Mouse (Mus musculus) lung, embryonic 14.5 days (tissue): ENCODE results near the gene Akap2. TPM values are rescaled to one million over a fixed set of nuclear protein-coding genes. Genes with fewer than 3 reads are reported as not detected.

Source experiments
- ATAC-seq: fragments of 200-750 bp; cut with Nextera tagmentation; 2 replicates; pipeline ENCODE4 v1.8.0; 2017; ENCODE audit warnings: mild to moderate bottlenecking, moderate TSS enrichment, moderate library complexity; ENCODE audit not compliant: insufficient read depth
- DNase-seq: peaks from one replicate; pipeline ENCODE4 v3.0.0-alpha.2; 2015
- H3K27ac ChIP-seq: fragments of 300-500 bp; sonication (generic); 2 replicates; pipeline ENCODE4 v1.5.1; 2014; ENCODE audit warnings: low read depth, mild to moderate bottlenecking, moderate library complexity
- H3K27me3 ChIP-seq: fragments of 300-500 bp; sonication (generic); 2 replicates; pipeline ENCODE4 v1.6.1; 2014; ENCODE audit warnings: low read length, control low read depth; ENCODE audit not compliant: insufficient read depth
- H3K36me3 ChIP-seq: fragments of 300-500 bp; sonication (generic); 2 replicates; pipeline ENCODE4 v1.6.1; 2014; ENCODE audit warnings: control low read depth; ENCODE audit not compliant: insufficient read depth
- H3K4me1 ChIP-seq: fragments of 300-500 bp; sonication (generic); 2 replicates; pipeline ENCODE4 v1.6.1; 2014; ENCODE audit warnings: antibody characterized with exemption, control low read depth; ENCODE audit not compliant: insufficient read depth
- H3K4me2 ChIP-seq: fragments of 300-500 bp; sonication (generic); 2 replicates; pipeline ENCODE4 v1.6.1; 2014; ENCODE audit warnings: mild to moderate bottlenecking
- H3K4me3 ChIP-seq: fragments of 300-500 bp; sonication (generic); 2 replicates; pipeline ENCODE4 v1.5.1; 2014; ENCODE audit warnings: low read depth, low read length
- H3K9ac ChIP-seq: fragments of 300-500 bp; sonication (generic); 2 replicates; pipeline ENCODE4 v1.6.1; 2014
- H3K9me3 ChIP-seq: fragments of 300-500 bp; sonication (generic); 2 replicates; pipeline ENCODE4 v1.6.1; 2016; ENCODE audit warnings: low read depth, low read length, control low read depth
- CTCF ChIP-seq: IDR thresholded peaks from 2 replicates; pipeline ENCODE4 v1.5.1; 2016; ENCODE audit warnings: antibody characterized with exemption, low read depth
- WGBS: fragments of 180-500 bp; shearing (Covaris S2); extraction: QIAGEN DNeasy Blood & Tissue Kit; methylation state at CpG from one replicate; pipeline ENCODE4 v1.1.7; 2014; 5-methylcytosine and 5-hydroxymethylcytosine counted together
- polyA plus RNA-seq: library from polyadenylated mRNA; unstranded; fragments of >200 nt; fragmentation: Nextera tagmentation; extraction: Ambion mirVana; gene quantifications from 2 replicates; pipeline ENCODE4 v1.2.1, GENCODE M21; 2014

Akap2 gene
- polyA plus RNA-seq, 1 experiment from 2014 or later, result 51.9 TPM

GRCm38 (mm10) chr4:57922171-57922570 lies 204.7 kb downstream of the Akap2 start:
- no peak overlapping the region for H3K9ac ChIP-seq
- no peaks in the 10 kb centered on the region for H3K36me3 ChIP-seq
- ATAC-seq, result no peak
- no peak overlapping the region for H3K27ac ChIP-seq
- no peak for TF ChIP-seq CTCF
- WGBS, result 30% methylated on average over 5 of the region's 5 CpGs
- peak; percentile 46 for DNase-seq
- no peaks in the 10 kb centered on the region for H3K9me3 ChIP-seq
- peaks cover 7% of the 10 kb centered on the region for H3K4me1 ChIP-seq
- H3K4me3 ChIP-seq, result no peak overlapping the region
- H3K27me3 ChIP-seq, result no peaks in the 10 kb centered on the region
- H3K4me2 ChIP-seq, result no peak overlapping the region

DNA sequence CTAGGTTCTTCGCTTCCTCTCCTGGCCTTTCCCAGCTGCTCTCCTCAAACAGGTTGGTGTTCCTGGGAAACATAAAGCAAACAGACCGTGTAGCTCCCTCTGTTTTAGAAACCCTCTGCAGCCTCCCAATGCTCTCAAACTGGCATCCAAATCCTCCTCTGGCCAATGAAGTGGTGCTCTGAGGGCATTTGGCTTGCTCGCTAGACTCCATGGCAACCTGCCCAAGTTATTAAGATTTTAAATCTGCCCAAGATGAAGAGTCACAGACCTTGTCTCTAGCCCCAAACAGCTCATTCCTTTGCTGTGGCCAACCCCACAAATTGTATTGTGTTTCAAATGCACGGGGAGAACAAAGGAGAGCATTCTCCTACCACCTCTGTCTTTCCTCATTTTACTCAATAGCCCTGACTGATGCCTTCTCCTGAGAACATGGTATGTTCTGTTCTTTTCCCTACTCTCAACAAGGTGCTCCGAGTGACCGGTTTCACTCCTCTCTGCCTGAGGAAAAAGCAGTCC lies 207.2 kb downstream of the Akap2 start:
- no peak for DNase-seq
- Histone ChIP-seq H3K4me1 (peaks cover 7% of the 10 kb centered on the region), H3K4me2 (no peak overlapping the region), H3K9ac (no peak overlapping the region), H3K27me3 (no peaks in the 10 kb centered on the region), H3K36me3 (no peaks in the 10 kb centered on the region), H3K27ac (no peak overlapping the region), H3K9me3 (no peaks in the 10 kb centered on the region), H3K4me3 (no peak overlapping the region)
- ATAC-seq, result no peak
- WGBS, result 76% methylated on average over 6 of the region's 6 CpGs
- TF ChIP-seq CTCF, result no peak

DNA sequence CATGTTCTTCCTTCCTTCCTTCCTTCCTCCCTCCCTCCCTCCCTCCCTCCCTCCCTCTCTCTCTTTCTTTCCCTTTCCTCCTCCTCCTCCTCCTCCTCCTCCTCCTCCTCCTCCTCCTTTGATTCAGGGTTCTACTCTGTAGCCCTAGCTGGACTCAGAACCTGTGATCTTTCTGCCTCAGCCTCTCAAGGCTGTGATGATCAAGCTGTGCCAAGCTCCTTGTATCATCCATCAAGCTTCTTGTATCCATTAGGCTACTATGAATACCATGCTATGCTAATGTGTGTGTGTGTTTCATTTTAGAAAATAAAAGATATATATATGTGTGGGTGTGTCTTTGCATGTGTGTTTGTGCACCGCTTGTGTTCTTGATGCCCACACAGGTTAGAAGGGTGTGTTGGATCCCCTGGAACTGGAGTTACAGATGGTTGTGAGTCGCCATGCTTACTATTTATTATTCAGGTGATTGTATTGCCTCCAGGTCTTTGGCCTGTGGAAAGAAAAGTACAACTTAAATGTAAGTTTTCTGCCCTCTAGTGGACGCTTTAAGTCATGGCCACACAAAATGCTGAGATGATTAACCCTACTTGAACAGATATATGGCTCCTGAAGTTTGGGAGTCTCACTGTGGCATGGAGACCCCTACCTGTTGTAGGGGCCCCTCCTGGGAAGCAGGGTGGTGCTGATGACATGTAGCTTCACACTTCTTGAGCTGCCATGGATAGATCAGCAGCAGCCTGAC lies 210.2 kb downstream of the Akap2 start:
- no peaks in the 10 kb centered on the region for H3K27me3 ChIP-seq
- ATAC-seq, result peak; percentile 28; the same call in 1 of the 2 replicates
- H3K4me3 ChIP-seq, result no peak overlapping the region
- H3K36me3 ChIP-seq, result no peaks in the 10 kb centered on the region
- DNase-seq, result peak; percentile 86
- peaks cover under 1% of the 10 kb centered on the region; the same call in 1 of the 2 replicates for H3K4me1 ChIP-seq
- no peak overlapping the region for H3K4me2 ChIP-seq
- WGBS, result 22% methylated on average over 3 of the region's 3 CpGs
- no peak overlapping the region for H3K9ac ChIP-seq
- H3K9me3 ChIP-seq, result no peaks in the 10 kb centered on the region; the same call in 1 of the 2 replicates
- no peak overlapping the region for H3K27ac ChIP-seq
- peak; percentile 77 for TF ChIP-seq CTCF

DNA sequence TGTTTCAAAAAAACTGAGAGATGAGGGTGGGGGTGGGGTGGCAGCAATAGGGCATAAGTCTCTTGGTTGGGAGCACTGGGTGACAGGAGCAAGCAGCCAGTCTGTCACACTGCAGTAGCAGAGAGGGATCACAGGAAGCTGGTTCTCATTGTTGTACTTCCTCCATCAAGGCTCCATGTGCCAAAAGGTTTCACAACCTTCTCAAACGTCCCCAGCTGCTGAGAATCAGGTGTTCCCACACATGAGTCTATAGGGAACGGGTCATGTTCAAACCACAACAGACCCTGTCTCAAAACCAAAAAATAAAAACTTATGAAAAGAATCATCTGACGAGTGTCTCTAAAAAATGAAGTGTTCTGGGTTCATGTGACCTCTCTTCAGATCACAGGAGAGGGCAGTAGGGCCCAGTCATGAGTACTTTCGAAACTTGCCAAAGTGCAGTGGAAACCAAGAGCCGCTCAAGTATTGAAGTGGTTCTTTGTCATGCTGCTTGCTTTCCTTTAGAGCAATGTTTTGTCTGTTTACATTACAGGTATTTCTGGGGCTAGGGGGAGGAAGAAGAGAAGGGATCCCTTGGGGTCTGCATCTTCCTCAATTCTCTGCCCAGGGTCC lies 213.2 kb downstream of the Akap2 start:
- 52% methylated on average over 5 of the region's 5 CpGs for WGBS
- no peaks in the 10 kb centered on the region for H3K36me3 ChIP-seq
- no peak overlapping the region for H3K4me2 ChIP-seq
- no peaks in the 10 kb centered on the region for H3K4me1 ChIP-seq
- no peaks in the 10 kb centered on the region for H3K27me3 ChIP-seq
- ATAC-seq (no peak), DNase-seq (no peak)
- no peak overlapping the region for H3K27ac ChIP-seq
- no peak for TF ChIP-seq CTCF
- H3K4me3 ChIP-seq, result no peak overlapping the region
- no peak overlapping the region for H3K9ac ChIP-seq
- no peaks in the 10 kb centered on the region; the same call in 1 of the 2 replicates for H3K9me3 ChIP-seq

DNA sequence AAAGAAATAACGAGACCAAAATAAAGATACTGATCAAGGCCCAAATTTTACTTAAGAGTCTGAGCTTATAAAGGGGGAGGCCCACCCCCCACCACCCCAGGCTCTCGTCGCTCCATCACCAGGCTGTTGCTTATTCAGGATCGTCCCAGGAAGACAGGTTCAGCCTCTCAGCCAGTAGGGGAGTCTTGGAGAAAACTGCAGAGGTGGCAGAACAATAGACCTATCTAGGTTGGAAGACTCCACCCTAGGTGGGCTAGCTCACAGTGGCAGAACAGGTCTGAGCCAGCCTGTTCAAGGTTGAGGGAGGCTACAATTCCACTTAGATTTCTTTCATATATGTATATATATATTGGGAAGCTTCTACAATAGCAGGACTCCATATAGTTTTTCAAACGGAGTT lies 216.7 kb downstream of the Akap2 start:
- Histone ChIP-seq H3K27ac (no peak overlapping the region), H3K36me3 (no peaks in the 10 kb centered on the region), H3K9me3 (no peaks in the 10 kb centered on the region; the same call in 1 of the 2 replicates), H3K4me1 (no peaks in the 10 kb centered on the region), H3K4me2 (no peak overlapping the region), H3K9ac (no peak overlapping the region), H3K27me3 (no peaks in the 10 kb centered on the region), H3K4me3 (no peak overlapping the region)
- DNase-seq (no peak), ATAC-seq (no peak)
- no peak for TF ChIP-seq CTCF
- WGBS, result 70% methylated on average over 5 of the region's 5 CpGs

DNA sequence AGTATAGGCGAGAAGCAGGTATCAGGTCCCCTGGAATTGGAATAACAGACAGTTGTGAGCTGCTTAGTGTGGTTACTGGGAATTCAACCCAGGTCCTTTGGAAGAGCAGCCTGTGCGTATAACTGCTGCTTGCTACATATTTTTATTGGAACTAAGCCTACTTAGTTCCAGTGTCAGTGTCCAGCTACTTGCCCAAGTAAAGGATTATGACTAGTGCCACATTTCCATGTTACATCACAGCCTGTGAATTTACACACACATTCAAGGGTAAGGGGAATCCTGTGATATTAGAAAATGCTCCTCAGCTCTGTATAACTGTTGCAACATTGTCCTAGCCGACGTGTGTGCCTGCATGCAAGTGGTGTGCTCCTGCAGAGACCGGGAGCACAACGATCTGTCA lies 219.8 kb downstream of the Akap2 start:
- H3K4me3 ChIP-seq, result no peak overlapping the region
- TF ChIP-seq CTCF, result no peak
- no peak for DNase-seq
- H3K27ac ChIP-seq, result no peak overlapping the region
- no peaks in the 10 kb centered on the region for H3K4me1 ChIP-seq
- H3K9me3 ChIP-seq, result no peaks in the 10 kb centered on the region; the same call in 1 of the 2 replicates
- no peaks in the 10 kb centered on the region for H3K27me3 ChIP-seq
- WGBS, result 79% methylated on average over 6 of the region's 6 CpGs
- H3K4me2 ChIP-seq, result no peak overlapping the region
- H3K9ac ChIP-seq, result no peak overlapping the region
- H3K36me3 ChIP-seq, result no peaks in the 10 kb centered on the region
- no peak for ATAC-seq

DNA sequence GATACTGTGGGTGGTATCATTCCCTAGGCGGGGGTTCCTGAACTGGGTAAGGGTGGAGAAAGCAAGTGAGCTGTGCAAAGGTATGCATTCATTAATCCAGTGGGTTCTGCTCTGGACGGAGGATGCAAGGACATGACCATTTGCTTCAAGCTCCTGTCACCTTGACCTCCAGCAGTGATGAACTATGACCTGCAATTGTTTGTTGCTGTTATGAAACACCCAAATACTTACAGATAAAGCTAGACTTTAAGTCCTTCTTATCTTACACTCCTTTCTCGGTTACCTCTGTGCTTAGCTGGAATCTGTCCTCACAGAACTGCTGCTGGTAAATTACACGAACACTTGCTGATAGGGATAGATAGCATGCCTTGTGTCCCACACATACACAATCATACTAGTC lies 223.2 kb downstream of the Akap2 start:
- no peak overlapping the region for H3K9ac ChIP-seq
- WGBS, result 72% methylated on average over 4 of the region's 4 CpGs
- no peak for ATAC-seq

More for the DNA sequence above, 223.2 kb downstream of the Akap2 start:
- H3K36me3 ChIP-seq, result peaks cover 27% of the 10 kb centered on the region
- DNase-seq, result no peak
- H3K27me3 ChIP-seq, result no peaks in the 10 kb centered on the region
- no peak for TF ChIP-seq CTCF
- no peak overlapping the region for H3K4me2 ChIP-seq
- H3K4me1 ChIP-seq, result no peaks in the 10 kb centered on the region
- H3K9me3 ChIP-seq, result no peaks in the 10 kb centered on the region
- H3K4me3 ChIP-seq, result no peak overlapping the region
- H3K27ac ChIP-seq, result no peak overlapping the region
